Mouse (Mus musculus): Measurements from ENCODE around the gene Sidt2. TPM values are rescaled to one million over a fixed set of nuclear protein-coding genes. Genes with fewer than 3 reads are reported as not detected.

The Sidt2 gene
- 100 to 1,000 TPM; 176 to 188 TPM for total RNA-seq (2023)

DNA sequence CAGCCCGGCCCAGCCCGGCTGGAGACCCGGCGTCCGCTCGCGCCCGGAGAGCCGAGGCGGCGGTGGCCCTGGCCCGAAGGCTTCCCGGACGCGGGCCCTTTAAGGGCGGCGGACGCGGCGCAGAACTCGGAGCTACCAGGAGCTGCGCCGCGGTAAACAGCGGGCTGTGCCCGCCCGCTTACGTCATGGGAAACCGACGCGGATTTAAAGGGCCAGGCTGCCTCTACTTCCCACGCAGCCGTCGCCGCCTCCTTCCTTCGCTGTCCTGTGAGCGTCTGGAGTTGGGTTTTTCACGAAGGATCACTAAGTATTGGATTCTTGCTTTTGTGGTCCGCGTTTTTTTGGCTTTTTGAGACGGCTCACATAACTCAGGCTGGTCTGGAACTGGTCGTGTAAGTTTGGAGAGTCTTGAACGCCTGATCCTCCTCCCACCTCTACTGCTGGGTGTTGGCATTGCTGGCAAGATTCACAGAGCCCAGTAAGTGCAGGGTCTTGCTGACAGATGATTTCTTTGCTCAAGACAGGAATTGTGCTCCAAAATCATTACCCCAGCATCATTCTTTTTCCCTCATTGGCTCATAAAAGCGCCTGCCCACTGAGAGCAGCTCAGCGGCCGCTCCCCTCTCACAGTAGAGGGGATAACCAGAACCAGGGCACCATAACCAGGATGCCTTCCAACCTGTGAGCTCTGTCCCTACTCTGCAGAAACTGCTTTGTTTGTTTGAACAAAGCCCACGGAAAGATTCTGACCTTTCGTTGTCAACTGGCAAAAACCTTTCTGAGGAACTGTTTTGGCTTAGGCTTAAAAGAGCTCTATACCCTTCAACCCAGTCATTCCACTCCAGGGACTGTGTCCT is at the start of gene Sidt2:
Sidt2 (minus strand) TSS at position 152 of the 857 bp plus-strand sequence.

DNA sequence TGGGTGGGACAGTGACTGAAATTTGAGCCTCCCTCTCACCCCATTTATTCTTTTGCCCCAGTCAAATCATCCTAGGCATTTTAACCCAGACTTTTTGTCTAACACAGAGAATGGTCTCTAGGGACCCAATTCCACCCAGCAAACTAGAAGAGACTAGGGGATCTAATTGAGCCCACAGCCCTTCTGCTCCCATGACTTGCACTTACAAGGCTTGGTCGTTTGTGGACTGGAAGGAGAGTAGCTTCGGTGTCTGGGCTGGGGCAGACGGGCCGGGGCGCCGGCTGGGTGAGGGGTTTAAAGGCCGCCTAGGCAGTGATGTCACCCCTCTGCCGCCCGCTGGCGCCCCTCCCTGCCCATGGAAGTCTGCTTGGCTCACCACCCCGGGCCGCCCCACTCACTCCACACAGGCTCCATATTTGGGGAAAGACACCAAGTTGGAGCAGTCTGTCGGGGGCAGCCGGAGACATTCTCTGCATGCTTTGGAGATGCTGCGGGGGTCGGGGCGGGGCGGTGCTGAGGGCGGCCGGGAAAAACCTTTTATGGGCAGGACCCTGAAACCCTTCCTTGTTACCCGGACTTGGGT is 19.3 kb downstream of the Sidt2 start, which contains the start of gene Tagln:
Tagln (minus strand) TSS at position 431 of the 583 bp plus-strand sequence.

DNA sequence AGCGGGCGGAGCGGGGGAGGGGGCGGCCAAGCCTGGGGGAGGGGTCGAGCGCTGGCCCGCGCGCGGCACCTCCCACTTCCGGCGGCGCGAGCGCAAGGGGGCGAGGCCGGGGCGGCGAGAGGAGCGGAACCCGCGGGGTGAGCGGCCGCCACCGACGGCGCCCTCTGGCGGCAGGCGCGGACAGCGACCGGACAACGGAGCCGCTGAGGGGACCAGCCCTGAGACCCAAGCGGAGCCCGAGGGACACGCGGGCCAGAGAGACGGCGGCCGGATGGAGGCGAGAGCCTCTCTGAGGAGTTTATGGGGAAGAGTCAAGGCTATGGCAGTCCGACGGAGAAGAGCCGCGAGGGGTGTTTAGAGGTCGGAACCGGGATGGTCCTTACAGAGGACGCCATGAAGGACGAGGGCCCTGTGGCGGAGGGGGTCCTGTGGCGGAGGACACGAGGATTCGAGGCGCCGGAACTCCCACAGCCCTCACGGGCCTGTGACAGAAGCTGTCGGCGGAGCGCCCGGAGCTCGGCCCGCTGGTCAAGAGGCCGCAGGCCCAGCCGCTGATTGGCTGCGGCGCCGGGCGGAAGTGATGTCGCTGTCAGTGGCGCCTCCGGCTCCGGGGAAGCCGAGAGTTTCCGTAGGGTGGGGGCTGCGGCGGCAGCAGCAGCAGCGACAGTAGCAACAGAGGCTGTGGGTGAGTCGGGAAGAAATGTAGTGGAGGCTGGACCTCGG is 48.5 kb downstream of the Sidt2 start, which contains the start of the genes Pcsk7 and Rnf214:
Pcsk7 (plus strand) TSS at position 143 of the 723 bp plus-strand sequence.
Rnf214 (minus strand) TSS at position 557 of the 723 bp plus-strand sequence.

Other genes with a start within 250 kb of the Sidt2 start
- 10 to 100 TPM; 19.0 to 23.4 TPM for gene Cep164, start 126.6 kb downstream of the Sidt2 start, total RNA-seq (2023)
- gene Bace1, start 116.7 kb downstream of the Sidt2 start, total RNA-seq (2023): 10 to 100 TPM; 13.7 to 15.6 TPM
- 10 to 100 TPM; 48.0 to 61.4 TPM for gene Pcsk7, start 48.8 kb downstream of the Sidt2 start, total RNA-seq (2023)
- 10 to 100 TPM; 30.2 to 32.8 TPM for gene Rnf214, start 48.3 kb downstream of the Sidt2 start, total RNA-seq (2023)
- under 1 TPM; 0.31 to 0.77 TPM for gene Tagln, start 19.2 kb downstream of the Sidt2 start, total RNA-seq (2023)
- gene Pafah1b2, start 57.4 kb upstream of the Sidt2 start, total RNA-seq (2023): 10 to 100 TPM; 51.8 to 52.0 TPM
- gene Sik3, start 57.6 kb upstream of the Sidt2 start, total RNA-seq (2023): 10 to 100 TPM; 50.4 to 52.8 TPM